ENCODE assay signal across 8 mouse cellular contexts in the genomic region with DNA sequence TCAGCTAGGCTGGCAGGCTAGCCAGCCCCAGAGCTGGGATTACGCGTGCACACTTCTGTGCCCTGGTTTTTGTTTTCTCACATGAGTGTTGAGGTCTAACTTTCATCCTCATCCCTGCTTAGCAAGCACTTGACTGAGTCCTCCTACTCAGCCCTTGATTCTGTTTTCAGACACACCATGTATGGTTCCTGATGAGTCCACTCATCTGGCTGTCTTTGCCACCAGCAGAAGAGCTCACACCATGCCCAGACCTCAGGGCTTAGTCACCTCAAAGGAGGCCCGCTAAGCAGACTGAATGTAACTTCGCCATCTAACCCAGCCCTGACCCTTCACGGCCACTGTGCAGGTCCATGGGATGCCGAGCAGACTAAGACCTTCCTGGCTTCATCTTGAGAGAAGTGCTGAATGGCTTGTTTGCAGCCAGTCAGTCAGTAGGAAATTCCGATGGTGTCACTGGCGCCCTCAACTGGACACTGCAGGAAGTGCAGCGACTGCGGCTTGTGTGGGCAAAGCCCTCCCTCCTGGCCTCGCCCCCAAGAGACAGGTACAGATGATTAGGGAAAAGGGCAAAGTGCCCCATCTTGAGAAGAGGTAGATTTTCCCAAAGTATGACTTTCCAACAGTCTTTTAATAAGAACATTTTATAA.
DNase-seq lines count a peak whose midpoint lies in the region; ATAC-seq and TF ChIP-seq lines count a peak whose summit lies in the region.

No protein-coding gene starts in this region.

- no peak for ATAC-seq in forebrain, embryonic 13.5 days

- no peak overlapping the region for H3K9ac ChIP-seq in forebrain, embryonic 13.5 days

- peak; percentile 70 for DNase-seq in forebrain, embryonic 10.5 days (ENCODE audit: extremely low spot score, low spot score)
- peak; percentile 86 for DNase-seq in adrenal gland, postnatal 14 days
- DNase-seq in embryo, embryonic 11.5 days (ENCODE audit: low read depth, low spot score) = peak; percentile 47
- DNase-seq in heart, embryonic 10.5 days (ENCODE audit: low spot score) = peak; percentile 71
- peak; percentile 68 for DNase-seq in layer of hippocampus, adult 9-11 months
- DNase-seq in lung, postnatal 14 days = peak; percentile 82

- 50% methylated on average over 11 of the region's 11 CpGs for WGBS in forebrain, embryonic 10.5 days
- WGBS in forebrain, embryonic 13.5 days = 52% methylated on average over 11 of the region's 11 CpGs
- WGBS in heart, embryonic 10.5 days = 52% methylated on average over 11 of the region's 11 CpGs
- 58% methylated on average over 11 of the region's 11 CpGs for WGBS in small intestine, adult 2 months

- no peaks in the 10 kb centered on the region for H3K36me3 ChIP-seq in forebrain, embryonic 10.5 days (replicated peaks)
- no peaks in the 10 kb centered on the region for H3K36me3 ChIP-seq in forebrain, embryonic 13.5 days (ENCODE audit: poor library complexity, severe bottlenecking)
- no peaks in the 10 kb centered on the region for H3K36me3 ChIP-seq in heart, embryonic 10.5 days
- H3K36me3 ChIP-seq in small intestine, adult 2 months (ENCODE audit: control insufficient read depth, insufficient read depth, low read length) = no peaks in the 10 kb centered on the region

- H3K27me3 ChIP-seq in forebrain, embryonic 10.5 days (ENCODE audit: poor library complexity, severe bottlenecking) = no peaks in the 10 kb centered on the region
- no peaks in the 10 kb centered on the region for H3K27me3 ChIP-seq in forebrain, embryonic 13.5 days
- H3K27me3 ChIP-seq in heart, embryonic 10.5 days (ENCODE audit: insufficient read depth, poor library complexity, severe bottlenecking) = no peaks in the 10 kb centered on the region
- no peaks in the 10 kb centered on the region for H3K27me3 ChIP-seq in small intestine, adult 2 months (ENCODE audit: control insufficient read depth, insufficient read depth, low read length)

- peak; percentile 70; the same call in 1 of the 2 replicates for TF ChIP-seq CTCF in small intestine, adult 2 months (IDR thresholded peaks at IDR 0.05; ENCODE audit: extremely low read depth, insufficient read length, insufficient replicate concordance, low read depth, low read length)

- TF ChIP-seq POLR2A in small intestine, adult 2 months (IDR thresholded peaks at IDR 0.05; ENCODE audit: low read depth, low read length) = no peak

- H3K4me2 ChIP-seq in forebrain, embryonic 13.5 days = no peak overlapping the region

- H3K9me3 ChIP-seq in forebrain, embryonic 10.5 days = no peaks in the 10 kb centered on the region
- H3K9me3 ChIP-seq in forebrain, embryonic 13.5 days (replicated peaks) = no peaks in the 10 kb centered on the region
- no peaks in the 10 kb centered on the region for H3K9me3 ChIP-seq in heart, embryonic 10.5 days

- H3K4me3 ChIP-seq in forebrain, embryonic 10.5 days = no peak overlapping the region
- H3K4me3 ChIP-seq in forebrain, embryonic 13.5 days = no peak overlapping the region
- no peak overlapping the region for H3K4me3 ChIP-seq in heart, embryonic 10.5 days
- H3K4me3 ChIP-seq in small intestine, adult 2 months (ENCODE audit: low read depth, low read length) = no peak overlapping the region

- H3K4me1 ChIP-seq in forebrain, embryonic 10.5 days = peaks cover 8% of the 10 kb centered on the region; the same call in 1 of the 2 replicates
- 0 out of 2 replicates have a peak, but pooled peaks cover 3% of the 10 kb centered on the region for H3K4me1 ChIP-seq in forebrain, embryonic 13.5 days
- H3K4me1 ChIP-seq in heart, embryonic 10.5 days = peaks cover 19% of the 10 kb centered on the region
- H3K4me1 ChIP-seq in small intestine, adult 2 months (ENCODE audit: control insufficient read depth, insufficient read depth, insufficient read length, low read length) = no peaks in the 10 kb centered on the region

- H3K27ac ChIP-seq in forebrain, embryonic 10.5 days = no peak overlapping the region
- no peak overlapping the region for H3K27ac ChIP-seq in forebrain, embryonic 13.5 days
- no peak overlapping the region for H3K27ac ChIP-seq in heart, embryonic 10.5 days
- no peak overlapping the region for H3K27ac ChIP-seq in small intestine, adult 2 months (ENCODE audit: insufficient read depth, low read depth, low read length)
